Mouse (Mus musculus): ENCODE measurements around the gene Mea1.

The Mea1 gene

DNA sequence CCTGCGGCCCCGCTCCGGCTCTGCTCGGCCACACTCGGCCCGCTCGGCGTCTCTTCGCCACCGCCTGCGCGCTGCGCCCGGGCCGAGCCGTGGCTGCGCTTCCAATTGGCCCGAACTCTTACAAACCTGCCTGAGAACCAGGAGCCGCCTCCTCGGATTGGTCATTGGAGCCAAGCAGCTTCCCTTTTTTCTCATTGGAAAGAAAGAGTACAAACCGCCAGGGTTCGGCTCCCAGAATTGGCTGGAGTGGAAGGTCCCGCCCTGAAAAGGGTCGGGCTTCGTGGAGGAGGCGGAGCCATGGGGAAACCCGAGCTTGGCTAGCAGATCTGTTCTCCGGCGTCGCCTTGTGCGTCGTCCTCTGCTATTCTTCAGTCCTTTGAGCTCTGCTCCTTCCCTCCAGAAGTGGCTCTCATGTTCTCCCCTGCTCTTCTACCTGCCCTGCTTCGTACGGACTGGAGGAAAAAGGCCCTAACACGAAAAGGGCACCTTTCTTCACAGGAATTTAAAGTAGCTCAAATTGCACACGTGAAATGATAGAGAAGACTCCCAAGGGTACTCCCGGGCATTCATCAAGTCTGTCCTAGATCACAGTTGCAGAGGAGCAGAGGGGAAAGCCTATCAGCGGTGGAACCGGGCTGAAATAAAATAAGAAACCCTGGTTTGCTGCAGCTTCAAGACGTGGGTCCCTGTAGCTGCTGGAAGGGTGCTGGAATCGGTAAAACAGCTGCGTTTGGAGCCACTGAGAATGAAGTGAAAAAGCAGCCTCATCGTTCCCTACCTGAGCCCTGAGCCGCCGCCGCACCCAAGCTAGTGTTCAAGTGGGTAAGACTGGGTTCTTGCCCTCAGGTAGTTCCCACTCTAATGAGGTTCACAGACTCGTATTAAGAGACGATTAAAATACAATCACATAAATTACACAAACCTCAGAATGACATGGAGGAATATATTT is 26.6 kb downstream of the Mea1 start, which contains the start of gene Ppp2r5d:
Gene Ppp2r5d, minus strand, starts transcription at position 225 of the 949 bp plus-strand sequence.
- DNase-seq (ENCODE audit: low spot score in 2 of 2): peak; percentile 94 to 98

DNA sequence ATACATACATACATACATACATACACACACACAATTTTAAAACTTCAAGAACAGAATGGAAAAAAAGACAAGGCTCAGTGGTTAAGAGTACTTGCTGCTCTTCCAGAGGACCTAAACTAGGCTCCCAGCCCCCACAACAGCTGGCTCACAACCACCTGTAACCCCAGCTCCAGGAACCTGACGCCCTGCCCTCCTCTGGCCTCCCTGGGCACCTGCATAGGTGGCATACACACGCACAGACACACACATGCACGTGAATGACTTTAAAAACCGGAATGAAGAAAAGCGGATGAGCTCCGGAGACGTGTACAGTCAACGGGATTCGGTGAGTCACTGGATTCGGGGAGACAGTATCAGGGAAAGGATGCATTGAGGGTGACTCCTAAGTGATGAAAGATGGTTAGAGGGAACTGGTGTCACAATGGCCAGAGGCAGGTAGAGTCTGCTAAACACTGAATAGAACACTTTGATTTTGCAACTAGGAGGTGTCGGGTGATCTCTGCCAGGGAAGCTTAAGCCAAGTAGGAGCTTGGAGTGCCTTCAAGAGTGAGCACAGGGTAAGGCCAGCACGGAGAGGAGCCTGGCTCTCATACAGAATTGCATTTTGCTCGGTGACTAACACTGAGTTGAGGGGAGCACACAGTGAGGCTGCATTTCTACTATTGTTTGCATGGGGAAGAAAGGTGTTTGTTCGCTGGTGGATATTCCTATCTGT is 27.9 kb downstream of the Mea1 start:
- no peak for DNase-seq (ENCODE audit: low spot score in 2 of 2)

DNA sequence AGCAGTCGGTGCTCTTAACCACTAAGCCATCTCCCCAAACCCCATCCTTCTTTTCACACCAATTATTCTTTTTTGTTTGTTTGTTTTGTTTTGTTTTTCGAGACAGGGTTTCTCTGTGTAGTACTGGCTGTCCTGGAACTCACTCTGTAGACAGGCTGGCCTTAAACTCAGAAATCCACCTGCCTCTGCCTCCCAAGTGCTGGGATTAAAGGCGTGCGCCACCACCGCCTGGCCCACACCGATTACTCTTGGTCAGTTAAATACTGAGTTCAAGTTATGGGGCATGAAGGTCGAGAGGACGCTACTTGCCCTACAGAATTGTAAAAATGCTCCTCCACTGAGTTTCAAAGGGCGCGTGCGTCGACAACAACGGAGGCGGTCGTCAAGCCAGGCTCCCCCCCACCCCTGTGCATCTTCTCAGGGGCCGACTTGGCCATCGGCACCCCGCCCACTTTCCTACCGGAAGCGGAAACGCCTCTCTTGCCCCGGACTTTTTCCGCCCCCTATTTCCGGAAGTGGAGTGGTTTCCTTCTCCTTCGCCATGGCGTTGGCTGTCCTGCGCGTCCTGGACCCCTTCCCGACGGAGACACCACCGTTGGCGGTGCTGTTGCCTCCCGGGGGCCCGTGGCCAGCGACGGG is 32.5 kb downstream of the Mea1 start, which contains the start of gene Pex6:
Gene Pex6, plus strand, starts transcription at position 505 of the 639 bp plus-strand sequence.
- peak; percentile 67 to 92 for DNase-seq (ENCODE audit: low spot score in 2 of 2)

DNA sequence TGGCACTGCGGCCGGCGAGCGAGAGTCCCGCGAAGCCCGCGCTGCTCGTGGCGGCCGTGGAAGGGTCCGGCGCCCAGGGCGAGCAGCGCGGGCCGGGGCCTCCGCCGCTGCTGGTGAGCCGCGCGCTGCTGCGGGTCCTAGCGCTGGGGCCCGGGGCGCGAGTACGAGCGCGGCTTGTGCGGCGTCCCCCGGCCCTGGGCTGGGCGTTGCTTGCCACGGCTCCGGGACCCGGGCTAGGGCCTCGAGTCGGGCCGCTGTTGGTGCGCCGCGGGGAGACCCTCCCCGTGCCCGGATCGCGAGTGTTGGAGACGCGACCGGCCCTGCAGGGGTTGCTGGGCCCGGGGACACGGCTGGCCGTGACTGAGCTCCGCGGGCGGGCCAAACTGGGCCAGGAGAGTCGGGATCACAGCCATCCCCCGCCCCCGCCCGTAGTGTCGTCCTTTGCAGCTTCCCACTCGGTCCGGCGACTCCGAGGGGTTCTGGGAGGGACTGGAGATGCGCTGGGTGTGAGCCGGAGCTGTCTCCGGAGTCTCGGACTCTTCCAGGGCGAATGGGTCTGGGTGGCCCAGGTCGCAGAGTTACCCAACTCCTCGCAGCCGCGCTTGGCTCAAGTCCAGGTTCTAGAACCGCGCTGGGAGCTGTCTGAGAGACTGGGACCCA is 33.1 kb downstream of the Mea1 start:
- DNase-seq (ENCODE audit: low spot score in 2 of 2): no peak

DNA sequence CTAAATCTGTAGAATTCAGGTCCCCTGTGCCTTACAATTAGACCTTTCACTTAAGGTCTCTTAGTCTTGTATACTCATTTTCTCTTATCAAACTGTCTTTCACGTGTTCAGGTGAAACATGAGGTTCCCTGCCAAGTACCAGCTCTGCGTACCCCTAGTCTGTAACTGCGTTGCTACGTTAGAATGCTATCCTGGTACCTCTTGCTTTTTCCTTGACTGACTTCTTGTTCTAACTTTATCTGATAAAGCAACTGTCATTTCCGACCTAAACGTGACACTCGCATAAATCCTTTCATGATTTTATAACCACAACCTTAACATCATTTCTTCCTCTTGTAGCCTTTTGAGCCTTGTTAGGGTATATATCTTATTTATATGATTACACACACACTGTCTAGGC is 33.8 kb downstream of the Mea1 start:
- no peak for DNase-seq (ENCODE audit: low spot score in 2 of 2)

DNA sequence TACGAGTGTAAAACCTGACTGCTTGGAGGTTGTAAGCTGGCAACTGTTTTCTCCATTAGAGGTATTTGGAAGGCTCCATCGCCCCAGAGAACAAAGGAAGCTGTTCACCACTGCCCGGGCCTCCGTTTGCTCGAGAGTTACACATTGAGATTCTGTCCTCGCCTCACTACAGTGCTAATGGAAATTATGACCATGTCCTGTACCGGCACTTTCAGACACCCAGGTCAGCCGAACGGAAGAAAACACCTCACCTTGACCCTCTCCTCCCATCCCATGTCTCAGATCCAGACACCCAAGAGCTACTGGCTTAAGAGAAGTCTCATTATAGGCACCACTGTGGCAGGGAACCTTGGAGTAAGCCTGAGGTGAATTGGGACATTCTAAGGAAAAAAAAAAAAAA is 35.3 kb downstream of the Mea1 start:
- no peak for DNase-seq (ENCODE audit: low spot score in 2 of 2)

DNA sequence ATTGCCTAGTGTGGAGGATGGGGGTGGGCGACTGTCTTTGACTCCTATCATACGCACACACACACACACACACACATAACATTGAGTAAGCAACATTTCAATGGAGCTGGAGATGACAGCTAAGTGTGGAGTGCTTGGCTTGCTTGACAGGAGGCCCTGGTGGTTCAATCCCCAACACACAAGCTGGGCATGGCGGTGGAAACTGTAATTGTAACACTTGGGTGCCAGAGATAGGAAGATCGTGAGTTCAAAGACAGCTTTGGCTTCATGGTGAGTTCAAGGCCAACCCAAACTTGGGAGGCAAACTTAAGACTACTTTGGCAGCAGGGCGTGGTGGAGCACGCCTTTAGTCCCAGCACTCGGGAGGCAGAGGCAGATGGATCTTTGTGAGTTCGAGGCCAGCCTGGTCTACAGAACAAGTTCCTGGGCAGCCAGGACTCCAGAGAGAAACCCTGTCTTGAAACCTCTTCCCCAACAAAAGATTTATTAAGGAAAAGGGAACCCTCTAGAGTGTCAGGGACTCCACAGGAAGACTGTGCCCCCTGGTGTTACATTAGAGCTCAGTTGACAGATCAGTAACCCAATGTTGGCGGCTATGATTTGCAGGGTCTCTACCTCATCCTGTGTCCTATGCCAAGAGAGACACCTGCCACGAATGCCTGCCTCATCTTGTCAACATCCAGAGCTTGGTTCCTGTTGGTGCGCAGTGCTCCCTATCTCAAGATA is 36.3 kb downstream of the Mea1 start:
- DNase-seq (ENCODE audit: low spot score in 2 of 2): no peak

DNA sequence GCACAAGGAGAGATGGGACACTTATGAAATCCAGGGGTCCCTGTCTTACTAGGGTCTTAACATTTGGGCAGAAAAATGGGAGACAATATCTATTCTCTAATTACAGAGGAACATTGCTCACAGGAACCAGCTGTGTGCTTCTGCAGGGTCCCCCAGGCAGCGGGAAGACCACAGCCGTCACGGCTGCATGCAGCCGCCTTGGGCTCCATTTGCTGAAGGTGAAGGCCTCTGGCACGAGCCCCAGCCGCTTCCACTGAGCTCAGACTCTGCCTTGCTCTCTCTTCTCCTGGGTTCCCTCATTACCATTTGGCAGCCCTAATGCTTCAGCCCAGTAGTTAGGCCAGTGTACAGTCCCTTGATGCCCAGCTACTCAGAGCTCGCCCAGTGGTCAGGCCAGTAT is 42.5 kb downstream of the Mea1 start:
- no peak for DNase-seq (ENCODE audit: low spot score in 2 of 2)

DNA sequence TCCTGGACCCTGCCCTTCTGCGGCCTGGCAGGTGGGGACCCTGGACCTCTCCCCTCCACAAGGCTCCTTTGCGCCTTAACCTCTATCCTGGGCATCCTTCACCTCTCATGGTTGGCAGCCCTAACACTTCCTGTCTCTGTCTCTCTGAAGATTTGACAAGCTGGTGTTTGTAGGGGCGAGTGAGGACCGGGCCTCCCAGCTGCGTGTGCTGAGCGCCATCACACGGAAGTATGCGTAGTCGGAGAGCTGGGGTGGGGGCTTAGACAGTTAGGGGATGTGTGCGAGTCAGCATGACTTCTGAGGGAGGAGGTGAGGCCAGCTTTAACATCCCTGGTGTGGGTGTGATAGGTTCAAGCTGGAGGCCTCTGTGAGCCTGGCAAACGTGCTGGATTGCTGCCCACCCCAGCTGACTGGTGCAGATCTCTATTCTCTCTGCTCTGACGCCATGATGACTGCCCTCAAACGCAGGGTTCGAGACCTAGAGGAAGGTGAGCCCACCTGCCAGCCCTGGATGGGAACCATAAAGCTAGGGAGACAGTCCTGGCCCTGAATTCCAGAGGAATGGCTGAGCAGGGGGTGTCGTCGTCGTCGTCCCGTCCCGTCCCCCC is 46.0 kb downstream of the Mea1 start:
- DNase-seq (ENCODE audit: low spot score in 2 of 2): no peak

DNA sequence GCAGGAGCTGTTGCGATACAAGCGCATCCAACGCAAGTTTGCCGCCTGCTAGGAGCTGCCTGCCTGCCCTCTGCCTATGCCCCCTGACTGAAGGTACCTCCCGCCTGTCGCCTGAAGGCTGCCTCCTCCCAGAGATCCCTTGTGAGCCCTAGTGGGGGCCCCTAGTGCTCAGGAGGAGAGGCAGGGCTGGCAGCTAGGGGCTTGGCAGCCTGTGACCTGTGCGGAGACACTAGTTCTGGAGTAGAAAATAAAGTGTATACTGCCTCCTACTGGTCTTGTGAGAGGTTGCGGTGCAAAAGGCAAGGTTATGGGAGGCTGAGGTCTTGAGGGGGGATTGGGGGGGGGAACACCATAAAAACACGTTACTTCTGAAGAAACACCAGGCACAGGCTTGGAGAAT is 46.7 kb downstream of the Mea1 start:
- no peak for DNase-seq (ENCODE audit: low spot score in 2 of 2)

DNA sequence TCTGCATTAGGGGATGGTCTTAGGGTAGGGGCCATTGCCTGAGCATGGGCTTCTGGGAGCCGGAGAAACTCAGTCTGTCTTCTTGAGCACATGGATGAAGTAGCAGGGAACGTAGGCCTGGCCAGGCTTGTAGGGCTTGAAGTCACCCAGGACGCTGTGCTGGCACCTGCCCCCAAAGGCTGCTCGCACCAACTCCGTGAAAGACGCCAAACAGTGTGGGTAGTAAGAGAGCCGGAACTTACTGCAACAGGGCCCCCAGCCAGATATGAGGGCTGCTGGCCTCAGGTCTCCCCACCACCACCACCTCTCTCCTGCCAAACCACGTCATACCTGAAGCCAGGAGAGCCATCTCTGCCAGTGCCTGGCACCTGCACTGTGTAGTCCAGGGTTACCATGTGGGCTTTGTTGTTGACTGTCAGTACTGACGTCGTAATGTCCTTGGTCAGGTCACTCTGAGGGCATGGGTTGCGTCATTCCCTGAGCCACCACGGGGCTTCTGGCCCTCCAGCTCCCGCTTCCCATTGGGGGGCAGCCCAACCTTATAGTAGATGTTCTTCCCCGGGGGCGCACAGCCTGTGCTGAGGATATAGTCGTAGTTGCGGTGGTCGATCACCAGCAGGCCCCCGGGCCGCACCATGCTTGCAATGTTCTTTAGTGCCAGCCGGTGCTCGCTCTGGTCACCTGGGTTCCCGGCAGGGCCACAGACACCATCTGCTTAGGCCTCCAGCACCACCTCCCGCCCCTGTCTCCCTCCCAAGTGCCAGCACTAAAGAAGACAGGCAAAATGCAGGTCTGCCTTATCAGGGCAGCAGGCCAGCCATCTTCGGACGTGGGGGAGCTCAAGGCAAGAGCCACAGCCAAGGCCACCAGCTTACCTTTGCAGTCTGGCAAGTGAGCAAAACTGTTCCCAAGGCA is 47.4 kb downstream of the Mea1 start:
- no peak for DNase-seq (ENCODE audit: low spot score in 2 of 2)

DNA sequence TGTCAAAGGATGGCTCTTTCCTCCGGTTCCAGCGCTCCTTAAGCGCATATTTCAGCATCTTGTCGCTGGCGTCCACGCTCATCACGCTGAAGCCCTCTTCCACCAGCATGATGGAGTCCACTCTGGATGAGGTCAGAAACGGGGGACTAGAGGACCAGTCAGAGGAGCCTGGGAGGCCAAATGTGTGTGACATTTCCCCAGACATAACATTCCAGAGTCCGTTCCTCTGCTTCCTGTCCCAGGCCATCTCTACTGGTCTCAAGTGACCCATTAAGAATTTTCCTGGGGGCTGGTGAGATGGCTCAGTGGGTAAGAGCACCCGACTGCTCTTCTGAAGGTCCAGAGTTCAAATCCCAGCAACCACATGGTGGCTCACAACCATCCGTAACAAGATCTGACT is 48.7 kb downstream of the Mea1 start:
- DNase-seq (ENCODE audit: low spot score in 2 of 2): no peak

DNA sequence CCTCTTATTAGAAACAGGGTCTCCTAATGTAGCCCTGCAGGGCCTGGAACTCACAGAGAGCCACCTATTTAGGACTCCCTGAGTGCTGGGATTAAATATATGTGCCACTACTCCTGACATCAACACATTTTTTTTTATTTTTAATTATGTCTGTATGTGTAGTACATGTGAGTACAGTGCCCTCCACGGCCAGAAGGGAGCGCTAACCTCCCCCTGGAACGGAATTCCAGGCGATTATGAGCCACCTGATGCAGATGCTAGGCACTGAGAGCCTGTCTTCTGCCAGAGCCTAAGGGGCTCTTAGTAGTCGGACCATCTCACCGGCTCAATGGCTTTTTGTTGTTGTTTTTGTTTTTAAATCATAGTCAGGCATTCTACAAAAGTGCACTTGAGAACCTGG is 49.4 kb downstream of the Mea1 start:
- DNase-seq (ENCODE audit: low spot score in 2 of 2): no peak

DNA sequence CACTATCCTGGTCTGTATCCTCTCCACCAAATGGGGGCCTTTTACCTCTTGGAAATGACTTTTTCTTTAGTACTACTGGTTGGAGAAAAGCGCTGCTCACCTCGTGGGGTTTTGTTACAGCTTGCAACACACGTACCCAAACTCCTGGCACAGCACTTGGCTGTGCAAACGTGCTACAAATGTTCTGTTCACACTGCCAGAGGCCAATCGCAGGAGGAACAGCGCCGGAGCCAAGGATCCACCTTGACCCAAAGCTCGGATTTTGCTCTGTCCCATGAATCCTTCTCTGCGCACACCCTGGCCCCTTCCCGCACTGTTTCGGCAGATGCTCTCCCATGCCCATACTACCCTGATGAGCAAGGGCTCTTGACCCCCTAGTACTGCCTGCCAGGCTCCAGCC is 49.9 kb downstream of the Mea1 start:
- DNase-seq (ENCODE audit: low spot score in 2 of 2): no peak

DNA sequence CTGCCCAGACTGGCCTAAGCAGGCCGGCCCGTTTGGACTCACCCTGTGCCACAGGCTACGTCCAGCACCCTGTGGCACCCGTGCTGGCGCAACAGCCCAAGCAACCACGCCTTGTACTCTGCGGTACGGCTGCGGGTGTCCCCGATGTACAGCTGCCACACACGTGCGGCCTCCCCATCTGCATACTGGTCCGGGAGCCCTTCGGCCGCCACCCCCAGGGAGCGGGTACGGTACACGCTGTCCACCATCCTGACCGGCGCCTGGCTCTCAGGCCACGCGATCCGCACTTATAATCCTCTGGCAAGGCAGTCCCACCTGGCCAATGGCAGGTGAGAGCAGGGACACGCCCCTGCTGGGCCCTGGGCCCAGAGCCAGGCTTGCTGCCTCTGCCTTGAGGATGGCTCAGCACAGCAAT is 50.3 kb downstream of the Mea1 start, which contains the start of gene Gnmt:
Gene Gnmt, minus strand, starts transcription at position 265 of the 415 bp plus-strand sequence.
- no peak for DNase-seq (ENCODE audit: low spot score in 2 of 2)

Data from left cerebral cortex, adult 9 months (tissue).